Mouse (Mus musculus) intestine, embryonic 15.5 days (tissue): Measurements from ENCODE around the gene Gpa33. TPM values are rescaled to one million over a fixed set of nuclear protein-coding genes. Genes with fewer than 3 reads are reported as not detected.

ENCODE experiments used
- ATAC-seq: fragments of 200-750 bp; cut with Nextera tagmentation; 2 replicates; pipeline ENCODE4 v1.8.0; 2017; ENCODE audit warnings: moderate TSS enrichment, moderate library complexity
- H3K27ac ChIP-seq: fragments of 300-500 bp; sonication (generic); 2 replicates; pipeline ENCODE4 v1.5.1; 2015; ENCODE audit warnings: mild to moderate bottlenecking, inconsistent platforms
- H3K27me3 ChIP-seq: fragments of 300-500 bp; sonication (generic); replicated peaks from 2 replicates; pipeline ENCODE4 v1.6.1; 2015; ENCODE audit warnings: inconsistent platforms
- H3K36me3 ChIP-seq: fragments of 300-500 bp; sonication (generic); 2 replicates; pipeline ENCODE4 v1.6.1; 2015; ENCODE audit warnings: inconsistent platforms
- H3K4me1 ChIP-seq: fragments of 300-500 bp; sonication (generic); replicated peaks from 2 replicates; pipeline ENCODE4 v1.6.1; 2015; ENCODE audit warnings: inconsistent platforms
- H3K4me2 ChIP-seq: fragments of 300-500 bp; sonication (generic); replicated peaks from 2 replicates; pipeline ENCODE4 v1.6.1; 2015; ENCODE audit warnings: mild to moderate bottlenecking, inconsistent platforms
- H3K4me3 ChIP-seq: fragments of 300-500 bp; sonication (generic); replicated peaks from 2 replicates; pipeline ENCODE4 v1.5.1; 2015; ENCODE audit warnings: inconsistent platforms
- H3K9ac ChIP-seq: fragments of 300-500 bp; sonication (generic); 2 replicates; pipeline ENCODE4 v1.6.1; 2015; ENCODE audit warnings: inconsistent platforms
- H3K9me3 ChIP-seq: fragments of 300-500 bp; sonication (generic); 2 replicates; pipeline ENCODE4 v1.6.1; 2016; ENCODE audit warnings: inconsistent platforms
- WGBS: fragments of 180-500 bp; shearing (Covaris S2); methylation state at CpG from one replicate; pipeline ENCODE4 v1.1.7; 2015; 5-methylcytosine and 5-hydroxymethylcytosine counted together
- polyA plus RNA-seq: library from polyadenylated mRNA; unstranded; fragments of >200 nt; fragmentation: Nextera tagmentation; extraction: Ambion mirVana; gene quantifications from 2 replicates; pipeline ENCODE4 v1.2.1, GENCODE M21; 2015

Gpa33 gene
- polyA plus RNA-seq, 1 experiment from 2014 or later: 60.2 TPM

DNA sequence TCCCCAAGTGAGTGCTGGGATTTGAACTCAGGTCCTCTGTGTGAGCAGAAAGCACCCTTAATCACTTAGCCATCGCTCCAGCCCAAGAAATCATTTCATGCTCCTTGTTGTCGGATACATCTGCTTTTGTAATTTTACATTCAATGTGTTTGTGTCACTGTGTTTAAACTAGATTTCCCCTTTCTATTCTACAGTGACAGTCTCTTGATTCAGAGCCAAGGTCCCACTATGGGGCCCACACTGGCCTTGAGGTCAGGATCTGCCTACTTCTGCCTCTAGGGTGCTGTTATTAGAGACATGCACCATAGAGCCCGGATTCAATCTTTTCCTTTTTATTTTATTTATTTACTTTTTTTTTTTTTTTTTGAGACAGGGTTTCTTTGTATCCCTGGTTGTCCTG lies 43.0 kb downstream of the Gpa33 start:
- 80% methylated on average over 3 of the region's 3 CpGs for WGBS
- Histone ChIP-seq H3K27me3 (no peaks in the 10 kb centered on the region), H3K9ac (no peak overlapping the region), H3K27ac (no peak overlapping the region), H3K4me3 (no peak overlapping the region), H3K4me1 (no peaks in the 10 kb centered on the region), H3K4me2 (no peak overlapping the region), H3K9me3 (no peaks in the 10 kb centered on the region), H3K36me3 (no peaks in the 10 kb centered on the region)
- no peak for ATAC-seq

DNA sequence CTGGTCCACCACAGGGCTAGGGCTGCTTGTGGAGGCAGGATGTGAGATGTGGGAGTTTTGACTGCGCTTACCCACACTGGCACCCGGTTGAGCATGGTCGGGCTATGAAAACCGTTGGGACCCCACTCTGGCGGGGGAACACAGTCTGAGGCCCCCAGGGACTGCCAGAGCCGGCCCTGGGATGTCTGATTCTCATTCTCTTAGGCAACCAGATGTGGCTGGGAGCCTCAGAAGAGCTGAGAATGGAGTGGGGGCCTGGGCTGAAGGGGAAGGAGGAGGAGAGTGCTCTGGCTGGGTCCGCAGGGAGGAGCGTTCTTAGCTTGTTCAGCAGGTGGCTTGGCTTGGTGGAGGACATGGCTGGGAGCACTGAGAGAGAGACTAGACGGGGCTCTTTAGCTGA lies 43.6 kb downstream of the Gpa33 start:
- H3K27ac ChIP-seq: no peak overlapping the region
- H3K9me3 ChIP-seq: no peaks in the 10 kb centered on the region
- no peak for ATAC-seq
- no peaks in the 10 kb centered on the region for H3K27me3 ChIP-seq
- no peak overlapping the region for H3K4me3 ChIP-seq
- 71% methylated on average over 9 of the region's 9 CpGs for WGBS
- no peak overlapping the region for H3K9ac ChIP-seq
- no peaks in the 10 kb centered on the region for H3K36me3 ChIP-seq
- no peaks in the 10 kb centered on the region for H3K4me1 ChIP-seq
- no peak overlapping the region for H3K4me2 ChIP-seq

DNA sequence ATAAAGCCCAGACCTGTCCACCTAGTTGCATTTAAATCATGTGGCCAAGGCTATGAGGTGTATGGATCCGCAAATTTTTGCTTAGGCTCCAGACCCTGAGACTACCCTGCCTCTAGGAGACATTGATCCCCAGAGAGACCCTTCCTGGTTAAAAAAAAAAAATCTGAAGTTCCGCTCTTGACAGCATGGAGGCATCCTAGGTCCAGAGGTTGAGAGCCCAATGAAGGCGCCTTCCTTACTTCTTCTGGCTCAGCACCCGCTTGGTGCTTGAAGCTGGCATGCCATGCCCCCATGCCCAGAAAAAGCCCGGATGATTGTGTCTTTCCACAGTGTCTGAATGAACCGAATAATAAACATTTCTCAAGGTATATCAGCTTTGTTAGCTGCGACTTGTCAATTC lies 51.5 kb downstream of the Gpa33 start:
- Histone ChIP-seq H3K4me1 (no peaks in the 10 kb centered on the region), H3K27ac (no peak overlapping the region), H3K9ac (no peak overlapping the region), H3K27me3 (no peaks in the 10 kb centered on the region), H3K36me3 (no peaks in the 10 kb centered on the region), H3K4me3 (no peak overlapping the region), H3K4me2 (no peak overlapping the region), H3K9me3 (no peaks in the 10 kb centered on the region)
- ATAC-seq: no peak
- WGBS: 89% methylated on average over 7 of the region's 7 CpGs

DNA sequence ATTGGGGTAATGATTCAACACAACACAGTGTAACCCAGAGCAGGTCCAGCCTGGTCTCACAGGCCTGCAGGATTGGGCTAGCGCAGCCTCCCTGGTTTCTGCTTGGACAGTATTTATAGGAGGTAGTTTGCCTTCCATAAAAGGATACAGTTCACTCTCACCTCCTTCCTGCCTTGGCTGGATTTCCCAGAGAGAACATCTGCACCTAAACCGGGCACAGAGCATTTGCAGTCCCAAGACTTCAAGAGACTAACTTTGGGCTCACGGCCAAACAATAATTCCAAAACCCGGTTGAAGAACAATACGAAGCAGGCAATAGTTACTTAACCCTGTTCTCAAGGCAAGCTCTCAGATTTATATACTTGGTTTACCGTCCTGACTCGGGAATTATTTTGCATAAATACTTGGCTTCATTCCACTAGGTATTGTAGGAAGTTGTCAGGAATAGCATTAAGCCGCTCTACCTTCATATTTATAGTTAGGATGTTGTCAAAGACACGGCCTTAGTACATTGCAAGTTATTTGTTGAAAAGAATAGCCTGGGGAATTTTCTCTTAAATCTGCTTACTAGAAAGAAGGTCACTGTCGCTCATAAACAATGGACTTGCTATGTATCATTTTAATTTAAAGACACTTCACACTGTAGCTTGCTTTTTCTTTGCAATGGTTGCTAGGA lies 53.1 kb downstream of the Gpa33 start:
- WGBS: 62% methylated on average over 10 of the region's 10 CpGs
- Histone ChIP-seq H3K36me3 (no peaks in the 10 kb centered on the region), H3K27ac (no peak overlapping the region), H3K4me1 (no peaks in the 10 kb centered on the region), H3K9ac (no peak overlapping the region), H3K9me3 (no peaks in the 10 kb centered on the region), H3K27me3 (no peaks in the 10 kb centered on the region), H3K4me3 (no peak overlapping the region), H3K4me2 (no peak overlapping the region)
- no peak for ATAC-seq

DNA sequence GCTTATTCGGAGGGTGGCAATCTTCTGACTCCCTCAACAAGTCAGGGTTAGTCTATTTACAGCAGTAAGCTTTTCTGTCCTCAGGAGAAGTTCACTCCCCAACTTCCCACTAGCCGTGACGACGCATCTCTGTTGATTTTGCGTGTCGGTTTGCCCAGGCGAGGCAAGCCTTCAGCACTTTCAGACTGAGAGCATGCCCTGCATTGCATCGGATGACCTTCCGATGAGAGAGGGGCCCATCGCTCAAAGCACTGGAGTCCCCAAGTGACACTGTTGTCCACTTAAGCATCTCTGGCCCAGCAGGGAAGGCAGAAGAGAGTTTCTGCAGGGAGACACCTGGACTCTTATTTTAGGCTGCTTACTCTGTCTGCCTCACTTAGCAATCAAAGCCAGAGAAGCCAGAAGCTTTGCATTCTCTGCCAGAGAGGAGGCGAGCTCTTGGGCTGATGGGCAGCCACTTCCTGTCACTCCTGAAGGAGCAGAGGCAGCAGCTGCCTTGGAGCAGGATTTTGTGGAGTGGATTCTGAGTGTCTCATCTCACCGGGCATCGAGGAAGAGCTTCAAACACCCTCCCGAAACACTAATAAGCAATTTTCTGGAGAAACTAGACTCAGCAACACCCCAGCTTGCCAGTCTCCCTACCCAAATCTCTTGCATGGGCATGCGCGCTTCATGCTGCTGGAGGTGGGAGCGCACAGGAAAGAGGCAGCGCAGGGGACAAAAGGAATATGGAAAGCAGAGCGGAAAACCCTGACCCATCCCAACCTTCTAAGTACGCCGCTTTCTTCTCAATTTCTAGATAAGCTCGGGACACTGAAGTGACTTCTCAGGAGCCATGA lies 54.6 kb downstream of the Gpa33 start:
- Histone ChIP-seq H3K27ac (no peak overlapping the region), H3K9me3 (no peaks in the 10 kb centered on the region), H3K27me3 (no peaks in the 10 kb centered on the region), H3K4me2 (no peak overlapping the region), H3K36me3 (no peaks in the 10 kb centered on the region), H3K4me3 (no peak overlapping the region), H3K9ac (no peak overlapping the region), H3K4me1 (no peaks in the 10 kb centered on the region)
- 78% methylated on average over 22 of the region's 22 CpGs for WGBS
- ATAC-seq: no peak

DNA sequence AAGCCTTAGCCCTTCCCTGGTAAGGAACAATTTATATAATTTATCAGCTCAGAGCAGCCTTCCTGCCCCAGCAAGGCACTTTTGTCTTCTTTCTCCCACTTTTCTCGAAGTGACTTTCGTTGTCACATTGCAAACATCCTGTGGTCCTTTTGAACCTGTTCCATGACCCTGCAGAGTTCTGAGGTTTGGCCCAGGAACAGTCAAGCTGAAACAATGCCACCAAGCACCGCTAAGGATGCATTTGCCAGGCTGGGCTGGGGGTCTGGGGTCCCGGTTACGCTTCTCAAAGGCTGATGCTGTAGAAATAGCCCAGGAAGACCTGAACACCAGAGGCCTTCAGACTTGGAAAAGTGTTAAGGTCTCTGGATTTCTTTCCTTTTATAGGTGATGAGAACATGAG lies 55.3 kb downstream of the Gpa33 start:
- ATAC-seq: no peak
- H3K4me1 ChIP-seq: no peaks in the 10 kb centered on the region

DNA sequence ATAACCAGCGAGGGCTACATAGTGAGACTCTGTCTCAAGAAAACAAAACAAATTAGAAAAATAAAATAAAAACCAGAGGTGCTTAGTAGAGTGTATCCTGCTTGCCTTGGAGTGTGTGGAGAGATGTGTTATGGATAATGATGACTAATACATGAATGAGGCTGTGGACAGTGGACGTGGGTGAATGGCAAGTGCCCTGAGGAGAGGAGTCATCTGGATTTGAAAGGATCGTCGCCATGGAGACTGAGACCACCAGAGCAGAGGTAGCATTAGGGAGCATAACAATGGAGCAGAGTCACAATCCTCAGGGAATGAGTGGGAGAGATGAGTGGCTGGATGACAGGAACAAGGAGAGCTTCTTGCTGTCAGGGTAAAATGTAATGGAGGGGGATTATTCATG lies 59.8 kb downstream of the Gpa33 start:
- Histone ChIP-seq H3K4me2 (no peak overlapping the region), H3K9me3 (no peaks in the 10 kb centered on the region), H3K9ac (no peak overlapping the region), H3K27ac (no peak overlapping the region), H3K4me1 (no peaks in the 10 kb centered on the region), H3K27me3 (no peaks in the 10 kb centered on the region), H3K36me3 (no peaks in the 10 kb centered on the region), H3K4me3 (no peak overlapping the region)
- WGBS: 78% methylated on average over 4 of the region's 4 CpGs
- no peak for ATAC-seq

More for the DNA sequence above, 55.3 kb downstream of the Gpa33 start:
- H3K9me3 ChIP-seq: no peaks in the 10 kb centered on the region
- no peak overlapping the region for H3K9ac ChIP-seq
- H3K36me3 ChIP-seq: no peaks in the 10 kb centered on the region
- no peak overlapping the region for H3K4me3 ChIP-seq
- H3K27me3 ChIP-seq: no peaks in the 10 kb centered on the region
- 82% methylated on average over 5 of the region's 5 CpGs for WGBS
- H3K4me2 ChIP-seq: no peak overlapping the region
- no peak overlapping the region for H3K27ac ChIP-seq

DNA sequence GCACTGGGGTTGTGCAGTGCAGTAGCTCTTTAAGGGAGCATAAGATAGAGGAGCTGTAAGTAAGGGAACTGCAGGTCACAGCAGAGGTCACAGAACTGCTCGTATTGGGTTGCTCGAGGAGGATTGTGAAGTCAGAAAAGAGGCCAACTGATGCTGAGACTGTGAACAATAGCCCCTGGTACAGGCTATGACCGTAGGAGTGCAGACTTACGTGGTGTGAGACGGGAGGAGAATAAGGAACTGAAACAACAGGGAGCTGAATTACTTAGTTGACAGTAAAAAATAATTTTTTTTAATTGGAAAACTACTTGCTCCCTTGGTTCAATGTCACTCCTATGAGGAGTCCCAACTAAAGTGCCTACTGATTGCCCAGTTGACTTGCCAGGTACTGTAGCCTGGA lies 74.1 kb downstream of the Gpa33 start:
- no peaks in the 10 kb centered on the region for H3K27me3 ChIP-seq
- no peaks in the 10 kb centered on the region for H3K9me3 ChIP-seq
- H3K4me1 ChIP-seq: no peaks in the 10 kb centered on the region
- H3K36me3 ChIP-seq: no peaks in the 10 kb centered on the region
- 58% methylated on average over 5 of the region's 5 CpGs for WGBS
- H3K4me3 ChIP-seq: no peak overlapping the region
- no peak overlapping the region for H3K9ac ChIP-seq
- no peak overlapping the region for H3K4me2 ChIP-seq
- ATAC-seq: no peak
- H3K27ac ChIP-seq: no peak overlapping the region

DNA sequence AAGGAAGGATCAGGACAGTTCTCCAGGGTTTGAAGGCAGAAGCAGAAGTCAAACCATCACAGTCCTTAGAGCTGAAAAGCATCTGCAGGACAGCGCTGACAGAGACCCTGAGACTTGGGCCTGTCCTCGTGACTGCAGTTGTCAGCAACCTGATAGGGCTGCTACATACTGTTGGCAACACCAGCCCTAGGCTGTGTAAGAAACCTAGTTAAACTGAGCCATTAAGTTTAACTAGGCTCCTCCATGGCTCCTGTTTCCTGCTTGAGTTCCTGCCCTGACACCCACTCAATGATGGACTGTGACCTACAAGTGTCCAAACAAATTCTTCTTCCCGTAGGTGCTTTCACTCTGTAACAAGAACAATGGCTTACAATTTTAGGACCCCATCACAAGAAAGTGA lies 75.1 kb downstream of the Gpa33 start:
- no peak overlapping the region for H3K4me2 ChIP-seq
- no peak overlapping the region for H3K9ac ChIP-seq
- H3K27ac ChIP-seq: no peak overlapping the region
- H3K9me3 ChIP-seq: no peaks in the 10 kb centered on the region
- no peak for ATAC-seq
- H3K36me3 ChIP-seq: no peaks in the 10 kb centered on the region
- 77% methylated on average over 3 of the region's 3 CpGs for WGBS
- no peak overlapping the region for H3K4me3 ChIP-seq
- no peaks in the 10 kb centered on the region for H3K4me1 ChIP-seq
- no peaks in the 10 kb centered on the region for H3K27me3 ChIP-seq

DNA sequence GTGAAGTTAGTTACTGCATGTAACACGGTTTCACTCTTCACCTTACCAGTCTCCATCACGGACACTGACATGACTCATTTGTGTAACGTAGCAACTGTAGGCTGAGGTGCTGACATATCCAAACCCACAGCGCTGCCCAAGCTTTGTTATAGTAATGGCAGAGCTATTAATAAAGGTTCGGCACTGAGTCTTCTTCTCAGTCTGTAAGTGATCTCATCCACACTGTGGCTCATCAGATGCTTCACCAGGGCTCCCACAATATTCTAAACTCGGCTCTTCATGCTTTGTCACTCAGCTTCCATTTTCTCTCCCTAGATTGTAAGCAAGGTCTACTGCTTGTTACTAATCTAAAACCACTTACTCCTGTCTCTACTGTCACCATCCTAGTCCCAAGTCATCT lies 79.3 kb downstream of the Gpa33 start:
- H3K4me1 ChIP-seq: no peaks in the 10 kb centered on the region
- H3K27me3 ChIP-seq: no peaks in the 10 kb centered on the region
- no peaks in the 10 kb centered on the region for H3K36me3 ChIP-seq
- no peak overlapping the region for H3K4me3 ChIP-seq
- H3K27ac ChIP-seq: no peak overlapping the region
- no peak overlapping the region for H3K9ac ChIP-seq
- ATAC-seq: no peak
- no peak overlapping the region for H3K4me2 ChIP-seq
- WGBS: 78% methylated on average over 6 of the region's 6 CpGs
- no peaks in the 10 kb centered on the region for H3K9me3 ChIP-seq

DNA sequence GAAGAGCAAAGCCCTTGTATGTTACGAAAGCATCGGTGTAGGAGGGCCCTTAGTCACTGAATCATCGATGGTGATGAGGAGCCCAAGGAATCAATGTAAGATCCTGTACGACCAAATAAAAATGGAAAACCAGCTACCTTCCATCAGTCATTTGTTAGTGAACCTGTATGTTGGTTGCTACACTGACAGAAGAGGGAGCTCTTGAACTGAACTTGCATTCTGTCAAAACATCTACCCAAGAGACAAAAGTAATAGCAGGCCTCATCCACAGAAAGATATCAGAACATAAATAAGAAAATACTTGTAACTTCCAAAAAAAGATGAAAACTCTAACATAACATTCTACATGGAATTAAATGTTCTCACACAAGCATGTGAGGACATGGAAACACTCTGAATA lies 84.1 kb downstream of the Gpa33 start:
- H3K9ac ChIP-seq: no peak overlapping the region
- no peak overlapping the region for H3K4me2 ChIP-seq
- H3K27ac ChIP-seq: no peak overlapping the region
- no peaks in the 10 kb centered on the region for H3K27me3 ChIP-seq
- H3K4me3 ChIP-seq: no peak overlapping the region
- H3K4me1 ChIP-seq: no peaks in the 10 kb centered on the region
- H3K9me3 ChIP-seq: no peaks in the 10 kb centered on the region
- no peak for ATAC-seq
- no peaks in the 10 kb centered on the region for H3K36me3 ChIP-seq
- 89% methylated on average over 4 of the region's 4 CpGs for WGBS
